Comparison of ENCODE assay signal across 18 mouse cellular contexts in genomic region chr2:84473941-84474530, GRCm38 (mm10). TPM values are rescaled to one million over a fixed set of nuclear protein-coding genes. Genes with fewer than 3 reads are reported as not detected.
DNase-seq lines count a peak whose midpoint lies in the region; ATAC-seq and TF ChIP-seq lines count a peak whose summit lies in the region.
"Had no signal": no experiment of that assay in that cellular context is flagged by ENCODE, and none has a peak within 500 bp of the region (broad histone marks: within the 10 kb centered on the region; RNA-seq: fewer than 3 reads in every experiment).

No protein-coding gene starts in this region.

- no peak for TF ChIP-seq CTCF in lung, postnatal 0 days (IDR thresholded peaks at IDR 0.05)

- no peak overlapping the region for H3K4me3 ChIP-seq in heart, embryonic 13.5 days
- no peak overlapping the region for H3K4me3 ChIP-seq in lung, postnatal 0 days (ENCODE audit: low read depth, low read length)
- no peak overlapping the region for H3K4me3 ChIP-seq in brown adipose tissue, adult 24 weeks (ENCODE audit: insufficient read depth, low read depth, low read length)
- no peak overlapping the region for H3K4me3 ChIP-seq in limb, embryonic 12.5 days (replicated peaks)
- no peak overlapping the region for H3K4me3 ChIP-seq in hindbrain, embryonic 16.5 days (ENCODE audit: low read length)
- H3K4me3 ChIP-seq: embryonic facial prominence, embryonic 13.5 days; forebrain, embryonic 13.5 days; hindbrain, embryonic 15.5 days; kidney, embryonic 15.5 days; liver, embryonic 13.5 days; midbrain, embryonic 13.5 days had no signal

- no peaks in the 10 kb centered on the region for H3K27me3 ChIP-seq in heart, embryonic 13.5 days (replicated peaks)
- no peaks in the 10 kb centered on the region for H3K27me3 ChIP-seq in lung, postnatal 0 days (replicated peaks; ENCODE audit: insufficient read depth, low read length)
- H3K27me3 ChIP-seq in limb, embryonic 12.5 days: no peaks in the 10 kb centered on the region
- H3K27me3 ChIP-seq in hindbrain, embryonic 16.5 days (replicated peaks; ENCODE audit: control insufficient read depth, insufficient read depth, low read length): no peaks in the 10 kb centered on the region
- H3K27me3 ChIP-seq: embryonic facial prominence, embryonic 13.5 days; forebrain, embryonic 13.5 days; hindbrain, embryonic 15.5 days; kidney, embryonic 15.5 days; liver, embryonic 13.5 days; midbrain, embryonic 13.5 days had no signal

- no peaks in the 10 kb centered on the region for H3K9me3 ChIP-seq in heart, embryonic 13.5 days
- no peaks in the 10 kb centered on the region for H3K9me3 ChIP-seq in lung, postnatal 0 days (ENCODE audit: low read length)
- H3K9me3 ChIP-seq in limb, embryonic 12.5 days: peaks cover 2% of the 10 kb centered on the region; the same call in 1 of the 2 replicates
- H3K9me3 ChIP-seq in hindbrain, embryonic 16.5 days (ENCODE audit: control insufficient read depth, low read length): 0 out of 2 replicates have a peak, but pooled peaks cover 2% of the 10 kb centered on the region
- H3K9me3 ChIP-seq: embryonic facial prominence, embryonic 13.5 days; forebrain, embryonic 13.5 days; hindbrain, embryonic 15.5 days; kidney, embryonic 15.5 days; liver, embryonic 13.5 days; midbrain, embryonic 13.5 days had no signal

- peak overlapping the region; percentile 66 for H3K4me2 ChIP-seq in heart, embryonic 13.5 days
- H3K4me2 ChIP-seq in lung, postnatal 0 days (replicated peaks; ENCODE audit: low read depth, low read length): no peak overlapping the region
- H3K4me2 ChIP-seq in limb, embryonic 12.5 days: no peak overlapping the region
- no peak overlapping the region for H3K4me2 ChIP-seq in hindbrain, embryonic 16.5 days (ENCODE audit: low read length)
- H3K4me2 ChIP-seq: embryonic facial prominence, embryonic 13.5 days; forebrain, embryonic 13.5 days; hindbrain, embryonic 15.5 days; kidney, embryonic 15.5 days; liver, embryonic 13.5 days; midbrain, embryonic 13.5 days had no signal

- peaks cover 48% of the 10 kb centered on the region for H3K4me1 ChIP-seq in heart, embryonic 13.5 days
- no peaks in the 10 kb centered on the region for H3K4me1 ChIP-seq in lung, postnatal 0 days (ENCODE audit: insufficient read depth, low read depth, low read length)
- H3K4me1 ChIP-seq in brown adipose tissue, adult 24 weeks (ENCODE audit: control insufficient read depth, insufficient read depth, insufficient read length, low read length): peaks cover 6% of the 10 kb centered on the region; the same call in 1 of the 2 replicates
- peaks cover 16% of the 10 kb centered on the region for H3K4me1 ChIP-seq in limb, embryonic 12.5 days (replicated peaks)
- H3K4me1 ChIP-seq in hindbrain, embryonic 16.5 days (ENCODE audit: control insufficient read depth, insufficient read depth, low read depth, low read length): no peaks in the 10 kb centered on the region
- H3K4me1 ChIP-seq: embryonic facial prominence, embryonic 13.5 days; forebrain, embryonic 13.5 days; hindbrain, embryonic 15.5 days had no signal

- WGBS in heart, embryonic 13.5 days: 44% methylated on average over 14 of the region's 14 CpGs
- 68% methylated on average over 14 of the region's 14 CpGs for WGBS in lung, postnatal 0 days
- WGBS in limb, embryonic 12.5 days: 76% methylated on average over 14 of the region's 14 CpGs
- WGBS in hindbrain, embryonic 16.5 days: 78% methylated on average over 14 of the region's 14 CpGs

- no peak for DNase-seq in heart, adult 8-10 months (ENCODE audit: low spot score)
- no peak for DNase-seq in lung, postnatal 0 days (ENCODE audit: low spot score)
- no peak for DNase-seq in lung, postnatal 14 days
- no peak for DNase-seq in frontal cortex, postnatal 36 days (ENCODE audit: low spot score in 2 of 2)
- DNase-seq: cerebellum, postnatal 36 days; liver, embryonic 13.5 days; thymus, postnatal 14 days had no signal

- H3K36me3 ChIP-seq in heart, embryonic 13.5 days: peaks cover 42% of the 10 kb centered on the region
- no peaks in the 10 kb centered on the region for H3K36me3 ChIP-seq in lung, postnatal 0 days (ENCODE audit: insufficient read depth, low read length)
- no peaks in the 10 kb centered on the region for H3K36me3 ChIP-seq in limb, embryonic 12.5 days
- no peaks in the 10 kb centered on the region for H3K36me3 ChIP-seq in hindbrain, embryonic 16.5 days (ENCODE audit: control insufficient read depth, insufficient read depth, low read length)
- H3K36me3 ChIP-seq: embryonic facial prominence, embryonic 13.5 days; hindbrain, embryonic 15.5 days; midbrain, embryonic 13.5 days had no signal

- peak overlapping the region; percentile 83 for H3K9ac ChIP-seq in heart, embryonic 13.5 days
- H3K9ac ChIP-seq in lung, postnatal 0 days (replicated peaks; ENCODE audit: low read depth): no peak overlapping the region
- no peak overlapping the region for H3K9ac ChIP-seq in limb, embryonic 12.5 days (replicated peaks)
- H3K9ac ChIP-seq in hindbrain, embryonic 16.5 days (ENCODE audit: low read depth, low read length): no peak overlapping the region
- H3K9ac ChIP-seq: embryonic facial prominence, embryonic 13.5 days; forebrain, embryonic 13.5 days; hindbrain, embryonic 15.5 days; kidney, embryonic 15.5 days; liver, embryonic 13.5 days; midbrain, embryonic 13.5 days had no signal

- peak overlapping the region; percentile 96 for H3K27ac ChIP-seq in heart, embryonic 13.5 days (replicated peaks)
- peak overlapping the region; percentile 32; the same call in 1 of the 2 replicates for H3K27ac ChIP-seq in lung, postnatal 0 days (ENCODE audit: low read length)
- peak overlapping the region; percentile 80 for H3K27ac ChIP-seq in brown adipose tissue, adult 24 weeks (replicated peaks; ENCODE audit: low read depth, low read length)
- H3K27ac ChIP-seq in limb, embryonic 12.5 days: 0 out of 2 replicates have a peak overlapping the region, but pooled peaks have one; percentile 62
- no peak overlapping the region for H3K27ac ChIP-seq in hindbrain, embryonic 16.5 days (ENCODE audit: low read depth, low read length)
- H3K27ac ChIP-seq: embryonic facial prominence, embryonic 13.5 days; forebrain, embryonic 13.5 days; hindbrain, embryonic 15.5 days; kidney, embryonic 15.5 days; liver, embryonic 13.5 days; macrophage; midbrain, embryonic 13.5 days had no signal

- ATAC-seq in heart, embryonic 13.5 days (ENCODE audit: extremely low read depth, insufficient number of reproducible peaks, low FRiP score, low TSS enrichment): no peak
- no peak for ATAC-seq in lung, postnatal 0 days
- no peak for ATAC-seq in limb, embryonic 12.5 days (ENCODE audit: insufficient number of reproducible peaks, insufficient read depth, low FRiP score, low TSS enrichment, low read depth)
- no peak for ATAC-seq in hindbrain, embryonic 16.5 days
- ATAC-seq: activated CD4-positive, CD25-positive, alpha-beta regulatory T cell, adult 4 months; forebrain, embryonic 13.5 days; midbrain, embryonic 13.5 days had no signal

- no peak for TF ChIP-seq EP300 in lung, postnatal 0 days (IDR thresholded peaks at IDR 0.05)

RNA-seq across cellular contexts. Expression of gene Tfpi, which starts 2.5 kb away (rescaled TPM):
- polyA plus RNA-seq in heart, embryonic 13.5 days (2015; fragmentation: Nextera tagmentation; extraction: Ambion mirVana): 72.0 and 80.3 TPM in 2 replicates
- 10 to 100 TPM; 39.5 to 67.3 (median 48.9) TPM for total RNA-seq in heart, adult 8-10 months (2022)
- polyA plus RNA-seq in lung, postnatal 0 days (2015; fragmentation: Nextera tagmentation; extraction: Ambion mirVana): 35.7 and 41.4 TPM in 2 replicates
- 3.3 and 5.7 TPM in 2 replicates for polyA plus RNA-seq in brown adipose tissue, adult 24 weeks (2012; ENCODE audit: insufficient read depth, insufficient read length, missing spikeins)
- polyA plus RNA-seq in limb, embryonic 12.5 days (2016; fragmentation: Nextera tagmentation; extraction: Ambion mirVana): 15.1 and 16.2 TPM in 2 replicates
- polyA plus RNA-seq in hindbrain, embryonic 16.5 days (2015; fragmentation: Nextera tagmentation; extraction: Ambion mirVana): 18.7 and 19.1 TPM in 2 replicates

RNA-seq across cellular contexts. Expression of gene Calcrl, which starts 48.8 kb away (rescaled TPM):
- polyA plus RNA-seq in heart, embryonic 13.5 days (2015; fragmentation: Nextera tagmentation; extraction: Ambion mirVana): 38.6 and 39.2 TPM in 2 replicates
- total RNA-seq in heart, adult 8-10 months (2022): 10 to 100 TPM; 18.9 to 25.4 (median 24.4) TPM
- polyA plus RNA-seq in lung, postnatal 0 days (2015; fragmentation: Nextera tagmentation; extraction: Ambion mirVana): 347 and 455 TPM in 2 replicates
- 5.7 and 8.2 TPM in 2 replicates for polyA plus RNA-seq in brown adipose tissue, adult 24 weeks (2012; ENCODE audit: insufficient read depth, insufficient read length, missing spikeins)
- 12.7 and 12.9 TPM in 2 replicates for polyA plus RNA-seq in limb, embryonic 12.5 days (2016; fragmentation: Nextera tagmentation; extraction: Ambion mirVana)
- polyA plus RNA-seq in hindbrain, embryonic 16.5 days (2015; fragmentation: Nextera tagmentation; extraction: Ambion mirVana): 13.9 and 16.5 TPM in 2 replicates
